Mouse (Mus musculus): ENCODE results near the gene Dynlt1a. TPM values are rescaled to one million over a fixed set of nuclear protein-coding genes. Genes with fewer than 3 reads are reported as not detected.
"Not testable (repeated sequence)": the region's sequence is repeated elsewhere in the genome, so short reads cannot be mapped to it uniquely, and the experiment has no call there.

Dynlt1a gene
- total RNA-seq (2022): 10 to 100 TPM; 11.3 to 13.8 (median 12.6) TPM

DNA sequence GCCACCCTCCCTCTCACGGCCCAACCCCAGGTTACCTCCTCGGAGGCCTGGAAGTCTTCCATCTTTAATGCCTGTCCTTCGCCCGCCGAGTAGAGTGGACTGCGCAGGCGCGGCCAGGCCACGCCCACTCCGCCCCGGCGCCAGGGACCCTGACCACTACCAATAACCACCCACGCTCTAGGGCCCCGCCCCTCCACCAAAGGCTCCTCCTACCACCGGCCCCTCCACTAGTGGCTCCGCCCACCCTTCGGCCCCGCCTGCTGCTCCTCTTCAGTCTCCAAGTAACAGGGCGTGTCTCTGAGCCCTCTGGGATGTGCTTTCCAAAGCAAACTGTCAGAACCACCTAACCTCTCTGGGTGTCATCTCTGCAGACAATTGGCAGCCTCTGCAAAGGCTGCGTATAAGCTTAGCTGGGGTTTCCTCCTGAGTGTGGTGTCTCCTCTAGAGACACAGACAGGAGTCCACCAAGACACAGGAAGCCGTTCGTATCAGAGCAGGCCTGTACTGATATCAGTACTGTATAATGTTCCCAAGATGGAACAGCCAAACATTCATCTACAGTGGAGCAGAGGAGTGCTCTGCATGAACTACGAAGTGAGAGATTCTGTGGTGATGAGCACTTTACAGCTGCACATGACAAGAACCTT lies at the start of gene Dynlt1a:
Gene Dynlt1a, minus strand, starts transcription at position 162 of the 647 bp plus-strand sequence.
- DNase-seq (ENCODE audit: low spot score in 2 of 2): peak; percentile 83 to 94

- DNase-seq (ENCODE audit: low spot score in 2 of 2): not testable (repeated sequence)
Measured at GRCm38 (mm10) chr17:6355256-6355655, 38.0 kb upstream of the Dynlt1a start.

DNA sequence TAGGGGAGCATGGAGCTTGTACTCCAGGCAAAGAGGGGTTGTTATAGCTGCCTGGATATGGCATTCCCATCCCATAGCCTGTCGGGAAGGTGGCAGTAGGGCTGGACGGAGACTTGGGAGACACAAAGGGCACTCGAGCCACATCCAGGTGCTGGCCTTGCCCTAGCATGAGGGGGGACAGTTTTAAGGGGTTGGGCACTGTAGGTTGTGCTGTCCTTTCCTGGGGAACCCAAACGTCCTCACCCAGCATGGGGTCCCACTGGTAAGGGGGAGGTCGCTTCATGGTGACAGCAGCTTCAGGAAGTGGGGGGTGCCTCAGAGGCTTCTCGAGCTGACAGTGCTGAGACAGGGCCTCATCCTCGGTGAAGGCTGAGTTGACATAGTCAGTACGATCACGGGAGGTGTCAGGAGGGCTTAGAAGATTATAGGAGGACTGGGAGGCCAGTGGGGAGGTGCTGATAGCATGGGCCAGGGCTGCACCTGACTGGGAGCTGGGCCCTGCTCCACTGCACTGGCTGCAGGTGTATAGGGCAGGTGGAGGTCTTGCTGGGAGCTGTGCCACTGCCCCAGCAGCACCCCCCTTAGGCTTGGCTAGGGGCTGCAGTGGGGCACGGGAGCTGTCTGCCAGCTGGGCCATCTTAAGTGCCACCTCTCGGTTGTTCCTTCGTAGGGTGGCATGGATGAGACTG lies 25.4 kb upstream of the Dynlt1a start:
- DNase-seq (ENCODE audit: low spot score in 2 of 2): not testable (repeated sequence)

GRCm38 (mm10) chr17:6328997-6329396 lies 11.7 kb upstream of the Dynlt1a start:
- not testable (repeated sequence) for DNase-seq (ENCODE audit: low spot score in 2 of 2)

- not testable (repeated sequence) for DNase-seq (ENCODE audit: low spot score in 2 of 2)
Measured at GRCm38 (mm10) chr17:6327554-6327953, 10.3 kb upstream of the Dynlt1a start.

DNA sequence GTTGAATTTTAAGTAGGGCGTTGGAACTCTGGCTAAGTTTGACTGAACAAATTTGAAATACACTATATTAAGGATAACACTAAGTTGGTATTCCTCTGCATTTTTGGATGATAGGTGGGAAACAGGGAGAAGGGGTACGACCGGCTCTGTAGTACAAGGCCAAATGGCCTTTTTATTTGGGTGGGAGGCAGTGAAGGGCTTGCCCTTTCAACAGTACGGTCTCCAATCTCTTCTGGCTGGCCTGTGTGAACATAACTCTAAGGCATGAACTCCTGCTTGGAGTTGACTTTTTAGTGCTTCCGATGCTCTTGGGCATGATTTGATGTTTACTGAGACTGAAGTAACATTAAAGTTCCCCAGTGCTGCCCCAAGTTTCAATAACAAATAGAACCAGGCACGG lies 8.2 kb upstream of the Dynlt1a start:
- not testable (repeated sequence) for DNase-seq (ENCODE audit: low spot score in 2 of 2)

DNA sequence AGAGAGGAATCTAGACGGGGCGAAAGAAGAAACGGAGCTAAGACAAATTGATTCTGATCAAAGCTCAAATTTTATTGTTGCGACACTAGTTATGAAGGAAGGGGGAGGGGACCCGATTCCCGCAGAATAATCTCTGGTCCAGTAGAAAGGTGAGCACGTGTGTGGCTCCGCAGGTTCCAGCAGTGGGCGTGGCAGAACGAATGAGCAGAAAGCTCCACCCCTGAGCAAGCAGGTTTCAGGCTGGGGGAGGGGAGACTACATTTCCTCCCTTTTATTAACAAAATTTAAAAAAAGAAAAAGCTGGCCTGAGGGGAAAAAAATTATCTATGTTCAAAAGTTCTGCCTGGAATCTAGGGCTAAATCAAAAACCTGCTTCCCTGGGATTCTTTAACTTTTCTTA lies 7.7 kb upstream of the Dynlt1a start:
- DNase-seq (ENCODE audit: low spot score in 2 of 2): not testable (repeated sequence)

GRCm38 (mm10) chr17:6321778-6322101 lies 4.4 kb upstream of the Dynlt1a start:
- not testable (repeated sequence) for DNase-seq (ENCODE audit: low spot score in 2 of 2)

GRCm38 (mm10) chr17:6321081-6321777 lies 3.9 kb upstream of the Dynlt1a start:
- DNase-seq (ENCODE audit: low spot score in 2 of 2): not testable (repeated sequence)

- DNase-seq (ENCODE audit: low spot score in 2 of 2): peak in 1 of 2 experiments; percentile 60
Measured at GRCm38 (mm10) chr17:6316379-6317126, 747 bp downstream of the Dynlt1a start.

- DNase-seq (ENCODE audit: low spot score in 2 of 2): not testable (repeated sequence)
Measured at GRCm38 (mm10) chr17:6315706-6316105, 1.6 kb downstream of the Dynlt1a start.

- not testable (repeated sequence) for DNase-seq (ENCODE audit: low spot score in 2 of 2)
Measured at GRCm38 (mm10) chr17:6314493-6314892, 2.8 kb downstream of the Dynlt1a start.

DNA sequence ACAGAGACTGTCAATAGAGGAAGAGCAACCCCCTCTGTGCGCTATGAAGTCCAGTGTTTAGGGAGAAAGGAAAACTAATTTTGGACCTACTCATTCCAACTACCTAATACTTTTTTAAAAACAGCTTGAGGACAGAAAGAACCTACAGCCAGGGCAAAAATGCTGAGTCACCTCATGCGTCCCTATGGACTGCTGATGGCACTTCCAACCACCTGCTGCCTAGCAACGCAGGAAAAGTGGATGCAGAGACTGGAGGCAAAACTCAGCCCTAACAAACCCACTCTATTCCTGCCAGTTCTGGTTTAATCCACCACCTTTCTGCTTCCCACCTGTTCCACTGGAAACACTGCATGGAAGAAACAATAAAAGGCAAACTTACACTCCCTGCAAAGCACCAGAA lies 4.5 kb downstream of the Dynlt1a start:
- not testable (repeated sequence) for DNase-seq (ENCODE audit: low spot score in 2 of 2)

DNA sequence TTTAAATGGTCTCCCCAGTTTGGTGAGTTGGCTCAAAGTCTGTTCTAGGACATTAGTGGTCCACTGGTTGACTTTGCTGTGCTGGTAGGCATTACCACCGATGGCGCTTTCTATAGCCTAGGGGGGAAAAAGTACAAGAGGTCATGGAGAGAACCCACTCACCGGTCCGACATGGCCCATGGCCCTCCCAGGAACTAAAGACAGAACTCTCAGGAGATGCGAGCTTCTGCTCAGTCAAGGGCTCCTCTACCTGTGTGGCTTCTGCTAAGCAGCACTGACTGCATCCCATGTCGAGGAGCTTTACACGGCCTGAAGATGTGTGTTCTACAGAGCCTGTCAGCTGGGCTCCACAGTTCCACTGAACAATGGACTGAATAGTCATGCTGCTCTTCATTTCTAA lies 5.6 kb downstream of the Dynlt1a start:
- DNase-seq (ENCODE audit: low spot score in 2 of 2): not testable (repeated sequence)

DNA sequence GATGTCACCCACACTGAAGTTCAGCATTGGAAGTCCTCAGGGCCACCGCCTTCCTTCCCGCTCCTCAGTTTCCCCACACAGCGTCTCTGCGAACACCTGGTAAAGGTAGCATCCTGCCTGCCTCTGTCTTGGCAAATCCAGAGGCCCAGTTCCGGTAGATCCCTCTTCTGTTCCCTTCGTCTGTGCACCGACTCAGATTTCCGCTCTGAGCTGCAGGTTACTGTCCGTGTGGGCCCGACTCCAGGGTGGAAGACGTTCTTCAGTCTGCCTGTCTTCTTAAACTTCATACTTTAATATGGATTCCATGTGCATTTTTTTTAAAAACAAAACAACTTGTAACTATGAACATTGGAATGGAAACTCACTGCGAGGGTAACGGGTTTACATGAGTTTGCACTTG lies 10.8 kb downstream of the Dynlt1a start:
- DNase-seq (ENCODE audit: low spot score in 2 of 2): not testable (repeated sequence)

DNA sequence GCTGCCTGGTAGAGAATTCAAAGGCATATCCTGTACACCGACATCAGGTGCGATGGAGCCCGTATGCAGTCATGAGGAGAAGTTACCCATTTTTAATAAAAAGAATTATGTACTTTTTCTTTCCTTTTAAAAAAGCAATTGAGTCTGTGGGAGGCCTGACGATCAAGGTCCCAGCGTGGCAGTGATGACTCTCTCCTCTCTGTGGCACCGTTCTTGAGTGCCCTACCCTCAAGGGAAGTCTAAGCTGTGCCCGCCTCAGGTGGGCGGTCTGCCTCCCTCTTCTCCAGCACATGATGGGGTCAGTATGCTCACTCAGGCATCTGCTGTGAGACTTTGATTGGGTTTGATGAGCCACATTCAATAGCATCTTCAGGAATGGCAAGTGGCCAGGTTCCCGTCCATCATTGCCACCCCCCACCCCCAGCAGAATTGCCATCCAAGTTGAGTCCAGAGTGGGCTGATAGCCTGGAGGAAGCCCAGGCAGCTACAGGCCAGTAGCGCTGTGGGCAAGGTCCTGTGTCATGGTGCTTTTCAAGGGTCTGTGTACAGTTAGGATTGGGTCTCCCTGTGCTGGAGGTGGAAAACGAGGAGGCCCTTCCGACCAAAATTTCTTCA lies 11.5 kb downstream of the Dynlt1a start:
- DNase-seq (ENCODE audit: low spot score in 2 of 2): not testable (repeated sequence)

DNA sequence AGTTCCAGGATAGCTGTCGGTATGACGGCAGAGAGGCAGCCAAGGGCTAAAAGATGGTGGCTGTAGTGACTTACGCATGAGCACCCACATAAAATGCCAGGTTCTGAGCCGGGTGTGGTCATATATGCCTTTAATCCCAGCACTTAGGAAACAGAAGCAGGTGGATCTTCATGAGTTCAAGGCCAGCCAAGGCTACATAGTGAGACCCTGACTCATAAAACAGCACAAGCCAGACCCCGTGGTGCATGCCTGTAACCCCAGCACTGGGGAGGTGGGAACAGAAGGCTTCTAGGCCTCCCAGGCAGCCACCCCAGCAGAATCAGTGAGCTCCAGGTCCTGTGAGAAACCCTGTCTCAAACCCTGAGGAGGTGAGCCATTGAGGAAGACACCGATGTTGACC lies 12.4 kb downstream of the Dynlt1a start:
- DNase-seq (ENCODE audit: low spot score in 2 of 2): not testable (repeated sequence)

DNA sequence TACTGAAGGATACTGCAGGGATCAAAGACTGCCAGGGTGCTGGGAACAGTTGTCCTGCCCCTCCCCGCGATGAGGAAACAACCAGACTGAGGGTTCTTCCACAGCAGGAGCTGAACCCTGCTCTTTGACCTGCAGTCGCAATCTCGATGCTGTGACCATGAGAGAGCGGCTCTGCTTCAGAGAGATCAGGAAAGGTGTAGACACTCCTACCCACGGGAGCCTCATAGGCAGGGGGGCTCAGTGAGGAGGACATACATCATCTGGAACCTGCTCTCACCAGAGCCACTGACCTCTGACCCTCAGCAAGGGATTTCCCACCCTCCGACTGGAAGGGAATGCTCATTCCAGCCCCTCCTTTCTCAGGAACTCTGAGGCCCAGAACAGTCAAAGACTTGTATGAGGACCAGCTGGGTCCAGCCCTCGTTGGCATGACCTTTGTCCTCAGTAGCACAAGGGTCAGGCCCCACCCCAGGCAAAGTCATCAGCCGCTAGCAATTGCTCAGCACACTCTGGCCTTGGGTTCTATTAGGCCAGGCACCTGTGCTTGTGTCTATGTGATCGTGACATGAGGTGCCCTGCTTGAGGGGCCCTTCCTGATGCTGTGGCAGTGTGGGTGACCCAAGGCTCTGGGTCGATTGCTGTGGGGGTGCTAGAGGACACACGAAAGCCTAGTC lies 17.0 kb downstream of the Dynlt1a start:
- not testable (repeated sequence) for DNase-seq (ENCODE audit: low spot score in 2 of 2)

GRCm38 (mm10) chr17:6297060-6297795 lies 20.1 kb downstream of the Dynlt1a start:
- not testable (repeated sequence) for DNase-seq (ENCODE audit: low spot score in 2 of 2)

DNA sequence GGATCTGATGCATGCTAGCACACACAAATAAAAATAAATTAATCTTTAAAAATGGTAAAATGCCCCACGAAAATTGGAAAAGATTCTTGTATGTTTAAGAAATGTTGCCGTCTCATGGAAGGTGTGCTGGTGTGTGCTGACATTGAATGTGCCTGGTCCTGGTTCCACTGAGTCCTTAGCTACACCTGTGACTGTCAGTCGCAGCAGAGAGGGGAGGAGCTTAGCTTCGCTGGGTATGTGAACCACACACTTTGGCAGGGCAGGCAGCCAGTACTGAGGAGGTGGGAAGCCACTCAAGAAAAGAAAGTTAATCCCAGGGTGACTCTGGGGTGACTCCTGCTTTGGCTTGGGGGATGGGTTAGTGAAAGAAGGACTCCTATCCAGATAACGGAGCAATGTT lies 23.4 kb downstream of the Dynlt1a start:
- not testable (repeated sequence) for DNase-seq (ENCODE audit: low spot score in 2 of 2)

Data from left cerebral cortex, adult 8-10 months (tissue).